Mouse (Mus musculus): ENCODE measurements around the gene Rab20. TPM values are rescaled to one million over a fixed set of nuclear protein-coding genes. Genes with fewer than 3 reads are reported as not detected.

Gene Rab20
- total and polyA plus RNA-seq, 3 experiments, result 17.8 to 40.9 (median 27.4) TPM

DNA sequence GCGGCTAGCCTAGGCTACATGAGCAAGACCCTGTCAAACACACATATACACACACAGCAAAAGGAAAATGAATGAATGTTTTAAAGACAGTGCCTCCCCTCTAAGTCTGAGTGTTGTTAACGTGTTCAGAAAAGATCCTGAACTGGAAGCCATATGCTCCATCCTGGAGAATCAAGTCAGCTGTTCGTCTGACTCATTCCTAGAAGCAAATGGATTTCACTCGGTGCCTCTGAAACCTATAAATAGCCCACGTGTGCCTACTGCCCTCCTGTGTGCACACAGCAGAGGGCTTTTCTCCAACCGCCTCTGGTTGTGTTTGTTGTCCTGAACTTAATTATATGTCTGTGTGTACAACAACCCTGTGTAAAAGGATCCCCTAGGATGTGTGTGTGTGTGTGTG, 56.5 kb downstream of the Rab20 start:
- intact Hi-C loops (cut with DNase I), result loop anchor here (1.0 kb wide), 1 partner anchor 169 kb away; no protein-coding TSS in a partner anchor
- H3K4me1 ChIP-seq (ENCODE audit: control insufficient read depth, insufficient read depth, low read length), result peaks cover 1% of the 10 kb centered on the region; the same call in 1 of the 2 replicates
- no peak overlapping the region for H3K27ac ChIP-seq
- no peaks in the 10 kb centered on the region for H3K27me3 ChIP-seq (ENCODE audit: control insufficient read depth, insufficient read depth, low read length)
- peaks cover 4% of the 10 kb centered on the region for H3K36me3 ChIP-seq (ENCODE audit: control insufficient read depth, insufficient read depth, low read length)
- H3K4me3 ChIP-seq, result no peak overlapping the region
- no peak overlapping the region for H3K9ac ChIP-seq (ENCODE audit: low read depth, low read length)
- no peak for DNase-seq
- 0 out of 2 replicates have a peak, but pooled peaks cover 1% of the 10 kb centered on the region for H3K79me2 ChIP-seq (replicated peaks; ENCODE audit: control insufficient read depth, insufficient read depth, low read length)
- 58% methylated on average over 6 of the region's 6 CpGs for WGBS
- no peak for TF ChIP-seq CTCF (IDR thresholded peaks at IDR 0.05)
- TF ChIP-seq POLR2A (IDR thresholded peaks at IDR 0.05; ENCODE audit: insufficient read depth, low read depth, low read length), result no peak
- no peak for TF ChIP-seq EP300 (IDR thresholded peaks at IDR 0.05; ENCODE audit: insufficient read depth, low read depth, low read length)

DNA sequence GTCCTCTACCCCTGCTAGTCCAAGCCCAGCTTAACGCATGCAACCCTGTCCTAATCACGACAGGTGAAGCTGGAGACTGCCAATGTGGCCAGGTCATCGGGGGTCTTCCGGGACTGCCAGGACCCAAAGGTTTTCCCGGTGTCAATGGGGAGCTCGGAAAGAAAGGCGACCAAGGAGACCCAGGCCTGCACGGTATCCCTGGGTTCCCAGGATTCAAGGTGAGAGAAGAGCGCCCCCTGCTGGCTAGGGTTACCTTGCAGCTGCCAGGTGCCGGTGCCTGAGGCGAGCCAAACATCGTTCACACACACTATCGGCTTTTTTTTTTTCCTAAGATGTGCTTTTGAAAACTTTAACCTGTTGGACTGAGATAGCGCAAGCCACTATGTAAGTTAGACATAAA, 57.4 kb downstream of the Rab20 start:
- H3K36me3 ChIP-seq (ENCODE audit: control insufficient read depth, insufficient read depth, low read length), result peaks cover 4% of the 10 kb centered on the region
- intact Hi-C loops (cut with DNase I), result loop anchor here (1.0 kb wide), 1 partner anchor 168 kb away; no protein-coding TSS in a partner anchor
- WGBS, result 61% methylated on average over 14 of the region's 14 CpGs
- TF ChIP-seq POLR2A (IDR thresholded peaks at IDR 0.05; ENCODE audit: insufficient read depth, low read depth, low read length) (no peak), CTCF (IDR thresholded peaks at IDR 0.05) (peak; percentile 88), EP300 (IDR thresholded peaks at IDR 0.05; ENCODE audit: insufficient read depth, low read depth, low read length) (0 out of 2 replicates have a peak, but pooled peaks have one; percentile 21)
- H3K4me1 ChIP-seq (ENCODE audit: control insufficient read depth, insufficient read depth, low read length), result peaks cover 1% of the 10 kb centered on the region; the same call in 1 of the 2 replicates
- 0 out of 2 replicates have a peak, but pooled peaks cover 1% of the 10 kb centered on the region for H3K79me2 ChIP-seq (replicated peaks; ENCODE audit: control insufficient read depth, insufficient read depth, low read length)
- no peak overlapping the region for H3K9ac ChIP-seq (ENCODE audit: low read depth, low read length)
- H3K27ac ChIP-seq, result no peak overlapping the region
- peak; percentile 40 to 72 for DNase-seq
- H3K27me3 ChIP-seq (ENCODE audit: control insufficient read depth, insufficient read depth, low read length), result no peaks in the 10 kb centered on the region
- no peak overlapping the region for H3K4me3 ChIP-seq

DNA sequence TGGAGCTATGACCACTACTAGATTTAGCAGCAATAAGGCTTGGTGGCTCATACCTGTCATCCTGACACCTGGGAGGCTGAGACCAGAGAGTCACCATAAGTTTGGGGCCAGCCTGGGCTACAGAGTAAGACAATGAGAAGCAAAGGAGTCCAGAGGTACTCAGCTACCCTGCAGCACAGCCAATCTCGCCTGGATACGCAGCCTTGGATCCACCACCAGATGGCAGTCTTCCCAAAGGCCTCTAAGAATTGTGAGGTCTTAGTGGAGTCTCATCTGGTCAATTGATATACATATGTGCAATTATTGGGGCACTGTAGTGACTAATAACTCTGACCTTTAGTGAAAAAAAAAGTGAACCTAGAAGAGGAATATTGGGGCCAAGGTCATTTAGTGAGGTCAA, 58.9 kb downstream of the Rab20 start:
- peak; percentile 53 to 64 for DNase-seq
- 19% methylated on average over 2 of the region's 2 CpGs for WGBS
- no peak overlapping the region for H3K27ac ChIP-seq

DNA sequence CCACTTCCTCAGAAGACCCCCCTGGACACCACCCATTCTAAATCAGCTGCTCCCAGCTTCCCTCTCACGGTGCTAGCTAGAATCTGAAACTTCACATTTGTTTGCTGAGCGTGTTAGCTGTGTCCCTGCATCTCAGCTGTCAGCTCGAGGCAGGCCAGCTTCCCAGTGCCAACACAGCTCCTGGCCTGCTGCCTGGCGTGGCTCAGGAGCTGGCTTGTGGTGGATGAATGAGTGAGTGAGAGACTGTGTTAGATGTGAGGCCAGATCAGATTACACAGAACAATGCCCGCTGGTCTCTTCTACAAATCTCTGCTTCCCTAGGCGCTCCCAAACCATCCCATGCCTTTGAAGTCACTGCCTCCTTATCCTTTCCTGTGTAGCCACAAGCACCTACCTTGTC, 59.3 kb downstream of the Rab20 start:
- H3K36me3 ChIP-seq (ENCODE audit: control insufficient read depth, insufficient read depth, low read length), result peaks cover 4% of the 10 kb centered on the region
- H3K9ac ChIP-seq (ENCODE audit: low read depth, low read length), result no peak overlapping the region
- intact Hi-C loops (cut with DNase I), result loop anchor here (1.0 kb wide), 1 partner anchor 44 kb away; no protein-coding TSS in a partner anchor

More for the DNA sequence above, 58.9 kb downstream of the Rab20 start:
- no peak overlapping the region for H3K4me3 ChIP-seq
- H3K79me2 ChIP-seq (replicated peaks; ENCODE audit: control insufficient read depth, insufficient read depth, low read length), result 0 out of 2 replicates have a peak, but pooled peaks cover 1% of the 10 kb centered on the region
- TF ChIP-seq POLR2A (IDR thresholded peaks at IDR 0.05; ENCODE audit: insufficient read depth, low read depth, low read length), result no peak
- peak; percentile 89 for TF ChIP-seq CTCF (IDR thresholded peaks at IDR 0.05)
- 0 out of 2 replicates have a peak, but pooled peaks have one; percentile 16 for TF ChIP-seq EP300 (IDR thresholded peaks at IDR 0.05; ENCODE audit: insufficient read depth, low read depth, low read length)
- intact Hi-C loops (cut with DNase I), result loop anchor here (1.0 kb wide), 1 partner anchor 44 kb away; no protein-coding TSS in a partner anchor
- peaks cover 4% of the 10 kb centered on the region for H3K36me3 ChIP-seq (ENCODE audit: control insufficient read depth, insufficient read depth, low read length)
- H3K4me1 ChIP-seq (ENCODE audit: control insufficient read depth, insufficient read depth, low read length), result peaks cover 1% of the 10 kb centered on the region; the same call in 1 of the 2 replicates
- H3K27me3 ChIP-seq (ENCODE audit: control insufficient read depth, insufficient read depth, low read length), result no peaks in the 10 kb centered on the region
- H3K9ac ChIP-seq (ENCODE audit: low read depth, low read length), result no peak overlapping the region

GRCm38 (mm10) chr8:11417762-11418161, 60.7 kb downstream of the Rab20 start:
- no peaks in the 10 kb centered on the region for H3K27me3 ChIP-seq (ENCODE audit: control insufficient read depth, insufficient read depth, low read length)
- peak in 1 of 2 experiments; percentile 52 for DNase-seq
- peaks cover 3% of the 10 kb centered on the region for H3K4me1 ChIP-seq (ENCODE audit: control insufficient read depth, insufficient read depth, low read length)
- no peak overlapping the region for H3K9ac ChIP-seq (ENCODE audit: low read depth, low read length)
- no peak overlapping the region; the same call in 1 of the 2 replicates for H3K27ac ChIP-seq
- peaks cover 4% of the 10 kb centered on the region for H3K36me3 ChIP-seq (ENCODE audit: control insufficient read depth, insufficient read depth, low read length)
- intact Hi-C loops (cut with DNase I), result no loop called here
- no peak overlapping the region for H3K4me3 ChIP-seq
- no peaks in the 10 kb centered on the region for H3K79me2 ChIP-seq (replicated peaks; ENCODE audit: control insufficient read depth, insufficient read depth, low read length)
- 55% methylated on average over 13 of the region's 13 CpGs for WGBS
- TF ChIP-seq POLR2A (IDR thresholded peaks at IDR 0.05; ENCODE audit: insufficient read depth, low read depth, low read length), result no peak
- no peak for TF ChIP-seq CTCF (IDR thresholded peaks at IDR 0.05)
- no peak for TF ChIP-seq EP300 (IDR thresholded peaks at IDR 0.05; ENCODE audit: insufficient read depth, low read depth, low read length)

More for the DNA sequence above, 59.3 kb downstream of the Rab20 start:
- Histone ChIP-seq H3K4me3 (no peak overlapping the region), H3K4me1 (ENCODE audit: control insufficient read depth, insufficient read depth, low read length) (peaks cover 1% of the 10 kb centered on the region; the same call in 1 of the 2 replicates), H3K27me3 (ENCODE audit: control insufficient read depth, insufficient read depth, low read length) (no peaks in the 10 kb centered on the region), H3K79me2 (replicated peaks; ENCODE audit: control insufficient read depth, insufficient read depth, low read length) (0 out of 2 replicates have a peak, but pooled peaks cover 1% of the 10 kb centered on the region), H3K27ac (peak overlapping the region; percentile 44)
- DNase-seq, result peak; percentile 64 to 77
- TF ChIP-seq POLR2A (IDR thresholded peaks at IDR 0.05; ENCODE audit: insufficient read depth, low read depth, low read length), result no peak
- 31% methylated on average over 6 of the region's 6 CpGs for WGBS

GRCm38 (mm10) chr8:11415089-11415488, 63.4 kb downstream of the Rab20 start:
- H3K27ac ChIP-seq, result no peak overlapping the region
- TF ChIP-seq EP300 (IDR thresholded peaks at IDR 0.05; ENCODE audit: insufficient read depth, low read depth, low read length) (no peak), POLR2A (IDR thresholded peaks at IDR 0.05; ENCODE audit: insufficient read depth, low read depth, low read length) (no peak), CTCF (IDR thresholded peaks at IDR 0.05) (peak; percentile 28; the same call in 1 of the 2 replicates)
- WGBS, result 86% methylated on average over 10 of the region's 10 CpGs
- no peak overlapping the region for H3K4me3 ChIP-seq
- H3K4me1 ChIP-seq (ENCODE audit: control insufficient read depth, insufficient read depth, low read length), result peaks cover 9% of the 10 kb centered on the region
- no peak overlapping the region for H3K9ac ChIP-seq (ENCODE audit: low read depth, low read length)
- no peaks in the 10 kb centered on the region for H3K27me3 ChIP-seq (ENCODE audit: control insufficient read depth, insufficient read depth, low read length)
- DNase-seq, result no peak
- H3K36me3 ChIP-seq (ENCODE audit: control insufficient read depth, insufficient read depth, low read length), result peaks cover 4% of the 10 kb centered on the region
- intact Hi-C loops (cut with DNase I), result no loop called here
- no peaks in the 10 kb centered on the region for H3K79me2 ChIP-seq (replicated peaks; ENCODE audit: control insufficient read depth, insufficient read depth, low read length)
